Mouse (Mus musculus): ENCODE data around the gene Pde2a. TPM values are rescaled to one million over a fixed set of nuclear protein-coding genes. Genes with fewer than 3 reads are reported as not detected.
"Not testable (repeated sequence)": the region's sequence is repeated elsewhere in the genome, so short reads cannot be mapped to it uniquely, and the experiment has no call there.

Gene Pde2a
- polyA plus RNA-seq, 1 experiment from 2014 or later, result 39.5 TPM

DNA sequence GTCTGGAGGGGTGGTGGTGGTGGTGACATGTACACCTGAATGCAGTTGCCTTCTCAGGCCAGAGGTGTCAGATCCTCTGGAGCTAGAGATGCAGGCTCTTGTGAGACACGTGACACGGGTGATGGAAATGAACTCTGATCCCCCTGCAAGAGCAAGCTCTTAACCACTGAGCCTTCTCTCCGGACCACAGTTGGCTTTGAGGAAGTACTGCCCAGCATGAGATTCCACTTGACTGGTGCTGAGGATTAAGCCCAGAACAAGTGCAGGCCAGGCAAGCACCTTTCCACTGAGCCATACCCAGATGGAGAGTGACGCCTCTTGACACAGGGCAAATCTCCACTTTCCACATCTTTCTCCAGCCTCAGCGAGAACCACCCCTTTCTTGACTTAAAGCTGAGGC is 137.9 kb downstream of the Pde2a start:
- not testable (repeated sequence) for H3K27me3 ChIP-seq; H3K9ac ChIP-seq; H3K9me3 ChIP-seq (replicated peaks); H3K36me3 ChIP-seq; H3K4me1 ChIP-seq; H3K4me2 ChIP-seq; ATAC-seq (replicated peaks; ENCODE audit: low FRiP score); H3K27ac ChIP-seq; H3K4me3 ChIP-seq (replicated peaks)
- 76% methylated on average over 5 of the region's 5 CpGs for WGBS

MicroRNA genes within 50 kb of the gene (microRNA counts, 519-probe panel; counts per million panel counts)
- microRNA mmu-miR-139-3p (31.7 counts per million), microRNA mmu-miR-139-5p (2,328 counts per million, percentile 32 among the panel's probes with 10 or more counts)

Small RNA genes lying within 50 kb of the gene (microRNA-seq; reads per million reads assigned to microRNA genes)
- 3,852 reads per million, percentile 90 among the genes with 10 or more reads in this experiment for gene Mir139

Other genes with a start within 250 kb of the Pde2a start
- 17.4 and 18.5 TPM in 2 replicates for gene Atg16l2, start 119.4 kb upstream of the Pde2a start, polyA plus RNA-seq (2015; fragmentation: Nextera tagmentation; extraction: Ambion mirVana)
- gene Stard10, start 104.6 kb upstream of the Pde2a start, polyA plus RNA-seq (2015; fragmentation: Nextera tagmentation; extraction: Ambion mirVana), result 55.4 and 58.5 TPM in 2 replicates
- gene Arap1, start 73.6 kb upstream of the Pde2a start, polyA plus RNA-seq (2015; fragmentation: Nextera tagmentation; extraction: Ambion mirVana), result 78.9 and 97.1 TPM in 2 replicates
- gene Gm45837, start 10.8 kb upstream of the Pde2a start, polyA plus RNA-seq (2015; fragmentation: Nextera tagmentation; extraction: Ambion mirVana), result 0.14 and 0.21 TPM in 2 replicates
- not detected in 2 replicates for gene Art2b, start 163.9 kb downstream of the Pde2a start, polyA plus RNA-seq (2015; fragmentation: Nextera tagmentation; extraction: Ambion mirVana)
- gene Clpb, start 241.9 kb downstream of the Pde2a start, polyA plus RNA-seq (2015; fragmentation: Nextera tagmentation; extraction: Ambion mirVana), result 58.7 and 64.7 TPM in 2 replicates